Comparison of ENCODE assay signal across 12 mouse cellular contexts in genomic region chr8:120744448-120744847, GRCm38 (mm10). TPM values are rescaled to one million over a fixed set of nuclear protein-coding genes. Genes with fewer than 3 reads are reported as not detected.
DNase-seq lines count a peak whose midpoint lies in the region; ATAC-seq and TF ChIP-seq lines count a peak whose summit lies in the region.
"Had no signal": no experiment of that assay in that cellular context is flagged by ENCODE, and none has a peak within 500 bp of the region (broad histone marks: within the 10 kb centered on the region; RNA-seq: fewer than 3 reads in every experiment).

No protein-coding gene starts in this region.

- H3K36me3 ChIP-seq in kidney, embryonic 14.5 days (ENCODE audit: control insufficient read depth, insufficient read depth, low read length) = no peaks in the 10 kb centered on the region
- peaks cover 66% of the 10 kb centered on the region for H3K36me3 ChIP-seq in spleen, adult 2 months (ENCODE audit: control insufficient read depth, insufficient read depth, low read length)
- H3K36me3 ChIP-seq in limb, embryonic 10.5 days = no peaks in the 10 kb centered on the region
- H3K36me3 ChIP-seq in stomach, postnatal 0 days (ENCODE audit: control insufficient read depth, insufficient read depth, low read length) = no peaks in the 10 kb centered on the region
- H3K36me3 ChIP-seq in hindbrain, embryonic 12.5 days = no peaks in the 10 kb centered on the region
- H3K36me3 ChIP-seq: hindbrain, embryonic 13.5 days had no signal

- H3K4me3 ChIP-seq in kidney, embryonic 14.5 days (ENCODE audit: low read length) = no peak overlapping the region
- no peak overlapping the region for H3K4me3 ChIP-seq in spleen, adult 2 months (ENCODE audit: extremely low read depth, insufficient read depth, insufficient read length)
- no peak overlapping the region for H3K4me3 ChIP-seq in limb, embryonic 10.5 days
- no peak overlapping the region for H3K4me3 ChIP-seq in stomach, postnatal 0 days (ENCODE audit: low read depth, low read length)
- no peak overlapping the region for H3K4me3 ChIP-seq in hindbrain, embryonic 12.5 days
- H3K4me3 ChIP-seq: hindbrain, embryonic 13.5 days had no signal

- no peak for TF ChIP-seq EP300 in stomach, postnatal 0 days (optimal IDR thresholded peaks at IDR 0.05)

- no peak for ATAC-seq in kidney, embryonic 14.5 days (ENCODE audit: low FRiP score, low TSS enrichment)
- ATAC-seq in stomach, postnatal 0 days (ENCODE audit: low FRiP score, low TSS enrichment) = peak; percentile 19; the same call in 1 of the 2 replicates
- no peak for ATAC-seq in hindbrain, embryonic 12.5 days (ENCODE audit: low FRiP score)
- ATAC-seq: Patski had no signal

- no peak for TF ChIP-seq CTCF in spleen, adult 2 months (IDR thresholded peaks at IDR 0.05; ENCODE audit: extremely low read depth, insufficient read depth, insufficient read length, insufficient replicate concordance)
- TF ChIP-seq CTCF in stomach, postnatal 0 days (IDR thresholded peaks at IDR 0.05; ENCODE audit: low read depth) = no peak

- H3K27me3 ChIP-seq in kidney, embryonic 14.5 days (ENCODE audit: control insufficient read depth, insufficient read depth, low read length) = no peaks in the 10 kb centered on the region
- no peaks in the 10 kb centered on the region for H3K27me3 ChIP-seq in spleen, adult 2 months (ENCODE audit: control insufficient read depth, insufficient read depth, low read length)
- H3K27me3 ChIP-seq in limb, embryonic 10.5 days (ENCODE audit: low read depth, poor library complexity, severe bottlenecking) = peaks cover 33% of the 10 kb centered on the region
- no peaks in the 10 kb centered on the region for H3K27me3 ChIP-seq in stomach, postnatal 0 days (ENCODE audit: control insufficient read depth, insufficient read depth, low read length)
- H3K27me3 ChIP-seq in hindbrain, embryonic 12.5 days = no peaks in the 10 kb centered on the region; the same call in 1 of the 2 replicates
- H3K27me3 ChIP-seq: Patski had no signal

- H3K4me2 ChIP-seq in kidney, embryonic 14.5 days (replicated peaks; ENCODE audit: low read depth, low read length) = no peak overlapping the region
- no peak overlapping the region for H3K4me2 ChIP-seq in stomach, postnatal 0 days (replicated peaks; ENCODE audit: low read depth)
- H3K4me2 ChIP-seq in hindbrain, embryonic 12.5 days (replicated peaks) = no peak overlapping the region
- H3K4me2 ChIP-seq: hindbrain, embryonic 13.5 days had no signal

- no peaks in the 10 kb centered on the region for H3K9me3 ChIP-seq in kidney, embryonic 14.5 days (ENCODE audit: control insufficient read depth, low read length)
- H3K9me3 ChIP-seq in limb, embryonic 10.5 days (replicated peaks) = no peaks in the 10 kb centered on the region
- no peaks in the 10 kb centered on the region for H3K9me3 ChIP-seq in stomach, postnatal 0 days (ENCODE audit: control insufficient read depth, low read length)
- no peaks in the 10 kb centered on the region for H3K9me3 ChIP-seq in hindbrain, embryonic 12.5 days (replicated peaks)
- H3K9me3 ChIP-seq: hindbrain, embryonic 13.5 days had no signal

- no peak overlapping the region for H3K9ac ChIP-seq in kidney, embryonic 14.5 days (ENCODE audit: low read depth, low read length)
- no peak overlapping the region for H3K9ac ChIP-seq in stomach, postnatal 0 days (ENCODE audit: low read length)
- H3K9ac ChIP-seq in hindbrain, embryonic 12.5 days = no peak overlapping the region
- H3K9ac ChIP-seq: hindbrain, embryonic 13.5 days had no signal

- H3K27ac ChIP-seq in kidney, embryonic 14.5 days (ENCODE audit: low read depth, low read length) = peak overlapping the region; percentile 65
- H3K27ac ChIP-seq in spleen, adult 2 months (ENCODE audit: insufficient read depth, low read length) = peak overlapping the region; percentile 90
- H3K27ac ChIP-seq in limb, embryonic 10.5 days = peak overlapping the region; percentile 30; the same call in 1 of the 2 replicates
- H3K27ac ChIP-seq in stomach, postnatal 0 days (replicated peaks) = peak overlapping the region; percentile 84
- H3K27ac ChIP-seq in hindbrain, embryonic 12.5 days = no peak overlapping the region
- H3K27ac ChIP-seq: hindbrain, embryonic 13.5 days had no signal

- WGBS in kidney, embryonic 14.5 days = 54% methylated on average over 5 of the region's 5 CpGs
- WGBS in spleen, adult 2 months = 45% methylated on average over 5 of the region's 5 CpGs
- 67% methylated on average over 5 of the region's 5 CpGs for WGBS in limb, embryonic 10.5 days
- WGBS in stomach, postnatal 0 days = 64% methylated on average over 5 of the region's 5 CpGs
- 62% methylated on average over 5 of the region's 5 CpGs for WGBS in hindbrain, embryonic 12.5 days

- no peak for TF ChIP-seq POLR2A in spleen, adult 2 months (IDR thresholded peaks at IDR 0.05; ENCODE audit: low read depth, low read length)

- peaks cover 23% of the 10 kb centered on the region for H3K4me1 ChIP-seq in kidney, embryonic 14.5 days (ENCODE audit: control insufficient read depth, insufficient read depth, low read length)
- H3K4me1 ChIP-seq in spleen, adult 2 months (ENCODE audit: control insufficient read depth, insufficient read depth, insufficient read length) = peaks cover 66% of the 10 kb centered on the region
- peaks cover 23% of the 10 kb centered on the region for H3K4me1 ChIP-seq in limb, embryonic 10.5 days
- H3K4me1 ChIP-seq in stomach, postnatal 0 days (replicated peaks; ENCODE audit: control insufficient read depth, insufficient read depth) = peaks cover 12% of the 10 kb centered on the region
- H3K4me1 ChIP-seq in hindbrain, embryonic 12.5 days = 0 out of 2 replicates have a peak, but pooled peaks cover 3% of the 10 kb centered on the region
- H3K4me1 ChIP-seq: hindbrain, embryonic 13.5 days had no signal

- DNase-seq in kidney, postnatal 25 days = no peak
- DNase-seq in spleen, adult 2 months (ENCODE audit: low read depth in 1 of 2, low spot score in 2 of 2) = peak in 1 of 2 experiments; percentile 56
- DNase-seq in spleen, postnatal 10 days (ENCODE audit: low spot score in 2 of 2) = no peak
- DNase-seq in limb, embryonic 10.5 days (ENCODE audit: low spot score) = no peak
- DNase-seq in stomach, postnatal 0 days (ENCODE audit: low spot score) = peak; percentile 27
- DNase-seq: adrenal gland, adult 2 months; cerebellum, adult 11 months; embryo, embryonic 11 days had no signal

RNA-seq across cellular contexts. Expression of gene Irf8, which starts 8.3 kb away (rescaled TPM):
- 5.6 and 5.7 TPM in 2 replicates for polyA plus RNA-seq in kidney, embryonic 14.5 days (2014; fragmentation: Nextera tagmentation; extraction: Ambion mirVana)
- polyA plus RNA-seq in spleen, adult 2 months (2012; rRNA removed) = 255 and 267 TPM in 2 replicates
- 1.4 and 1.7 TPM in 2 replicates for polyA plus RNA-seq in limb, embryonic 10.5 days (2016; fragmentation: Nextera tagmentation; extraction: Ambion mirVana)
- polyA plus RNA-seq in stomach, postnatal 0 days (2015; fragmentation: Nextera tagmentation; extraction: Ambion mirVana) = 18.7 and 18.9 TPM in 2 replicates
- polyA plus RNA-seq in hindbrain, embryonic 12.5 days (2016; fragmentation: Nextera tagmentation; extraction: Ambion mirVana) = 3.7 and 4.6 TPM in 2 replicates

Comparison
In these comparisons a context has a peak if more than half of its experiments do, and no peak if none do; other contexts are left out.
1. RNA of gene Irf8, which starts 8.3 kb away (polyA plus RNA-seq): 255 to 267 TPM in spleen, adult 2 months; 18.7 to 18.9 TPM in stomach, postnatal 0 days, 5.6 to 5.7 TPM in kidney, embryonic 14.5 days, 3.7 to 4.6 TPM in hindbrain, embryonic 12.5 days and 1.4 to 1.7 TPM in limb, embryonic 10.5 days; every median in the first group is over 10 times any median in the second.